Mouse (Mus musculus) megakaryocyte, embryonic 14.5 days (primary cell): ENCODE measurements around the gene Cfap43.

Source experiments
- FLI1 ChIP-seq: IDR thresholded peaks from 2 replicates; pipeline ENCODE4 v1.6.1; 2012; ENCODE audit warnings: low read length, inconsistent platforms, mixed read lengths
- GATA1 ChIP-seq: IDR thresholded peaks from 3 replicates; pipeline ENCODE4 v1.6.1; 2012; ENCODE audit warnings: mixed read lengths, low read length, inconsistent platforms, borderline replicate concordance

GRCm38 (mm10) chr19:47907596-47907995, 11.5 kb downstream of the Cfap43 start:
- TF ChIP-seq GATA1 = no peak
- TF ChIP-seq FLI1 = no peak
